Mouse (Mus musculus): ENCODE data around the gene Ypel2.

Ypel2 gene

DNA sequence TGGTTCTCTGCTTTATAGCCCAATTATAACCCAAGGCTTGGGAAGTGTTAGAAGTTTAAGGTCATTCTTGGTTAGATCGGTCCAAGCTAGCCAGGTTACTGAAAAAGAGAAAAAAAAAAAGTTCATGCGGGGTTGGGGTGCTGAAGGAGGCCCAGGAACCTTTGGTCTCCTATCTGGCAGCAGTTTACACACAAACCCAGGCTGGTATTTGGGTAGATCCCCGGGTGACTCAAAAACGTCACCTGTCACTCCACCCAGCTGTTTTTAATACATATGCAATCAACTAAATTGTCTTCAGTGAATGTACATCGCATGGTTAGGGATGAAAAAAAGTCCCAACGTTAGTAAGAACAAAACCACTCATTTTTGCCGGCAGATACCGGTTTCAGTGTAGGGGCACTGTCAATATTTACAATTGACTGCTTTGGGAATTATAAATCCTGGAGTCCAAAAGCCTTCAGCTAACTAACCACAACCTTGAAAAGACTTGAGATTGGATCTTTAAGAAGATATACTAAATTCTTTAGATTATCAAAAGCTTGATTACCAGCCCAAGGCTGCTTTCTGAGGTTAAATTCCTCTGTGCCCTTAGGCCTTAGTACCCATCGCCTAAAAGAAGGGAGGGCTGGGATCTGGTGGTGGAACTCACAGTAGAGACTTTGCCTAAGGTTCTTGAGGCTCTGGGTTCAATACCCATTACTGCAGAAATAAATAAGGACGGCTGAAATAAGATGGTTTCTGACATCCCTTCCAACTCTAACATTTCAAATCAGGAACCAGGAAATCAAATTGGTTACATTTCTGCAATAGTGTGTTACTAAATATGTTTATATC, 1.5 kb upstream of the Ypel2 start:
- no peak for DNase-seq

- no peak for DNase-seq
Observed at GRCm38 (mm10) chr11:86994330-86994729, 823 bp upstream of the Ypel2 start.

DNA sequence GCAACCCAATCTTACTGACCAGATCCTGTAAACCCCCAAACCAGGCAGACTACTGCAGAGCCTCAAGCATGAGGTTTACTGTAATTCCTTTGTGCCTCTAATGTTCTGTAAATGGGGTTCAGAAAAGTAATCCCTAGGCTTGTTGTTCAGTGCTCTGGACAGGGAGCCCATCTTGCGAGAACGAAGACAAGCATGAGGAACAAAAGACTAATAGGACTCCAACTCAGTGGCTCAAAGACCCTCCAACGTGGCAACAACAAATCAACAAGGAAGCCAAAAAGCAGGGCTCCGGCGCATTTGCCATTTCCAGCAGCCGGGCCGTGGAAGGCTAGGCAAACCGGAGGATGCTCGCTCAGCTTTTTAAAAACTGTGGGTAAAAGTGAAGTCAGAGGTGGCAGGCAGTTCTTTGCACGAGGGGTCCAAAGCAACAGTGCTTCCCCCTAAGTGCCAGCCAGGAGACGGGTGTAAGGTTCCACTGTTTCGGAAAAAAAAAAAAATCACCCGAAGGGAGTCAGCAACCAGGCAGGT, 982 bp downstream of the Ypel2 start:
- no peak for DNase-seq

DNA sequence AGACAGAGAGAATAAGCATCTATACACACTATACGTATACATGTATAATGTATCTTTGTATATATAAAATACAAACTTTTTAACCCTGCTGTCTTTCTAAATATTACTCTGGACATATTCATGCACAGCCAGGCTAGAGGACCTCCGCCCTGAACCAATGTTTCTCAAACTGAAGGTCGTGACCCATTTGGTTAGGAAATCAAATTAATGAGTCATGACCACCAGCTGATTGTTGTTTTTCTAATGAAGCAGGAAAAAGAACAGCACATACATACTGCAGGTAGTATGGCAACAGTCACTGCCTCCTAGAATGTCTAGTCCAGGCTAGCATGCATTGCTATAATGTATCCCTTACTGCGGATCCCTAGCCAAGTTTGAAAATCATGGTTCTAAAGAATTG, 2.3 kb downstream of the Ypel2 start:
- no peak for DNase-seq

GRCm38 (mm10) chr11:86990309-86990708, 3.2 kb downstream of the Ypel2 start:
- DNase-seq: no peak

- no peak for DNase-seq
Observed at GRCm38 (mm10) chr11:86984990-86985389, 8.5 kb downstream of the Ypel2 start.

DNA sequence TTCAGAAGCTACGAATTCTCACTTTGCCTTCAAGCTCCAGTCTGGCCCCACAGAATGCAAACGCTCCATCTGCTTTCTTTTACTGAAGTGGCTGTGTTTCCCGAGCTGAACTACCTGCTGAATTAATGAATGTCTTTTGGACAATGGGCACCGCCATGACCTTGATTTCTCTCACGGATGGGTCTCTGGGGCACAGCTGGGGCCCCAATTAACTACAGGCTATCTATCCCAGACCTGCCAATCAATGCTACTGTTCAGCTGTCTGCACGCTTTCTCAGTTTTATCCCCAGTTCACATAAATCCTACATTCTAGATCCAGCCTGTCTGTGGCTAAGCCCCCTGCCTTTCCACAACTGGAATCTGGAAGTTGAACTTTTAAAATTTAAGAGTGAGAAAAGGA, 10.5 kb downstream of the Ypel2 start:
- no peak for DNase-seq

DNA sequence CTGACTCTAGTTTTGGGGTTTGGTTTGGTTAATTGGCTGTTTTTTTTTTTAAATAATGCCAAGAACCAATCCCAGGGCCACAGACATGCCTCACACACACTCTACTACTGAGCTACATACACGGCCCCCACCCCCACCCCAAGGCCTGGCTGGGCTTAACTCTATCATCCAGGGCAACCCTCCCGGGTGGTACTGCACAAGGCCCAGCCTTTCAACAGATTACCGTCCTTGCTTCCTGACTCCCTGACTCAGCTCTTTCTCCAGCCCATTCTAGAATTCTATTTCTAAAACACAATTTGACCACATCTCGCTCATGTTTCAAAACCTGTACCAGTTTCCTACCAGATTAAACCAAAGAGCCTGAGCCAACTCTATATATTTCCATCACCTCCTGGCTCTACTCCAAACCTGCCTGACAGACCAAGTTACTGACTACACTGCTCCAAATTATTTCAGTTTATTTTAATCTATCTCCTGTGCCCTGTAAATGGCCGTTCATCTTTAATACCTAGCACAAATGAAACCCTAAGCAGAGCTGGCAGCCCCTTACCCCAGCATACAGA, 12.2 kb downstream of the Ypel2 start:
- no peak for DNase-seq

DNA sequence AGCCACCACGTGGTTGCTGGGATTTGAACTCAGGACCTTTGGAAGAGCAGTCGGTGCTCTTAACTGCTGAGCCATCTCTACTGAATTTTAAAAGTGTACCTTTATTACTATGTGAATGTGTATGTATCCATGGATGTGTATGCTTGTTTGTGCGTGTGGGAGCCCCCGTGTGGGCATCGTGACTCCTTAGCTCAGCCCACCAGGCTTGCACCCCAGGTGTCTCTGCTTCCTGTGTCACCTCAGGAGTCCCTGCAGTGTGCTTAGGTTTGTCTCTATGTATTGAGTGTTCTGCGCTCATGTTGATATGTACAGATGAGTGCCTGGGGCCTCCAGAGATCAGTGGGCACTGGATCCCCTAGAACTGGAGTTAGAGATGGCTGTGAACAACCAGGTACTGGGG, 13.0 kb downstream of the Ypel2 start:
- no peak for DNase-seq

- no peak for DNase-seq
Observed at GRCm38 (mm10) chr11:86979799-86980198, 13.7 kb downstream of the Ypel2 start.

- DNase-seq: no peak
Observed at GRCm38 (mm10) chr11:86977242-86977641, 16.3 kb downstream of the Ypel2 start.

DNA sequence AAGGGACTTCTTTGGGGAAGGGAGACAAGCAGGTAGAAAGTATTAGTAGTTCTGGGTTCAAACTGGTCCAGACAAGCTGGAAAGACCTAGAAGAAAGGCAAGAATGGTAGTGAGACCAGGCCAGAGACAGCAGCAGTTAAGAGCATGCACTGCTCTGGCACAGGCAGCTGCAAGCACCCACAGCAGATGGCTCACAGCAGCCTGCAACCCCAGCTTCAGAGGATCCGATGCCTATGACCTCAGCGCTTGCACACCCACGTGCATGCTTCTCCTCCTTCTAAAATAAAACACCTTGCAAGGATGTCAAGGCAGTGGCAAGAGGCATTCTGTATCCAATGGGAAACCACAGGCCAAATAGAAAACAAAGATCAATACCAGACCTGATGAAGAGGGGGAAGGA, 19.1 kb downstream of the Ypel2 start:
- no peak for DNase-seq

DNA sequence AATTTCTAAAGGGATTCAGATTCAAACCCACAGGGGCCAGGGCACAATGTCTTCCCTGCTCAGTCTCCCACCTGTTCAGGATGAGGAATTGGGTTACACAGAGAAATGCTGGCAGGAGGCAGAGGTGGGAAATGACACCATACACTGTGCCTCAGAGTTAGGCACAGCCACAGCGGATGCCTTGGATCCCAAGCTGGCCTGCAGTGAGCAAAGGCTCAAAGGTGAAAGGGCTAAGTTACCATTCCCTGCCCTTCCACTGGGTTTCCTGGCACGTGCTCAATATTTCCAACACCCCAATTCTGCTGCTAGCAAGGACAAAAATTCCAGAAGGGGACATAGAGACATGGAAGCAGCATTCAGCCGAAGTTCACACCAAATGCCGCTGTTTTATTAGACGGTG, 20.3 kb downstream of the Ypel2 start:
- DNase-seq: no peak

GRCm38 (mm10) chr11:86971057-86971753, 22.3 kb downstream of the Ypel2 start:
- no peak for DNase-seq

DNA sequence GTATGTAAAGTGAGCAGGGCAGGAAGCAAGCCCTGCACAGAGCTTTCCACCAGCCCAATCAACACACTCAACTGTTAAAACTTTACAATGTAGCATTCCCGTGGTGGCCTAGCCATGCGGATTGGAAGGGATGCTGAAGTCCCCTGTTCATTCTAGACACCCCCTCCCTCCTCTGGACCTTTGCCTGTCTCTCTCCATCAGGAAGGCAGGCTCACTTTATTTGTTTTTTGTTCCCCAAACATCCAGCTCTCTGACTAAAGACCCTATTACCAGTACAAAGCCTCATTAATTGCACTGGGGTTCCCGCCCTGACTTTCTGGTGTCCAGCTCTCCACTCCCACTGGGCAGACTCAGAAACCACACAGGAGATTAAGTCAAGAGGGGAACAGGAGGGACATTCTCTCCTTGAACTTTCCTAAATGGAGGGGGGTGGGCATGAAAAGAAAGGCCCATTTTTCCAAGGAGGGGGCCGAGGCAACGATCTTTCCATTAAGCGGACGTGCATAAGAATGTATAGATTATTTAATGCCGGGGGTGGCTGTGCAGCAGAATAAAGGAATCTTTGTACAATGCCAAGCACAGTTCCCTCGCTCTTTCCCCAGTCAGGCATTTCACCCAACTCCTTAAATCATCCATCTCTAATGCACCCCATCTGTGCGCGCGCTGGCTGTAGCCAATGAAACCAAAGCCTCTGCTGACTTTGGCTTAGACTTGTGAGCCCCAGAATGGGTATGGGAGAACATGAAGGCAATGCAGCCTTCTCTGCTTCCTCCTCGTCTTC, 24.3 kb downstream of the Ypel2 start:
- no peak for DNase-seq

DNA sequence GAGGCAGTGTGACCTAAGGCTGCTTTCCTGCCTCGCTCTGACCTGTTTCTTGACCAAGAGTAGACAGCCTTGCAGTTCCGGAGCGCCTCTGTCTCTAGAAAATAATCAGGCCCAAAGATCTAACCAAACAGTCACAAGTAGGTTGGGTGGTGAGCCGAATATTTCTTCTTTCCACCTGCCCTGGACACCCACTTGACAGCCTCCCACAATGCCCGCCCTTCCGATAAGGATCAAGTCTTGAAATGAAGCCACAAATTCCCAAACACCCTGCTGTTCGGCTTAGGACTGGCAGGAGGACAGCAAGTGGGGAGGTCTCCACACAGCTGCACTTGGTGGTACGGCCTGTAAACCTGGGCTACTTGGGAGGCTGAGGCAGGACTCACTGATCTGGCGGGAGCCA, 26.0 kb downstream of the Ypel2 start:
- DNase-seq: no peak

DNA sequence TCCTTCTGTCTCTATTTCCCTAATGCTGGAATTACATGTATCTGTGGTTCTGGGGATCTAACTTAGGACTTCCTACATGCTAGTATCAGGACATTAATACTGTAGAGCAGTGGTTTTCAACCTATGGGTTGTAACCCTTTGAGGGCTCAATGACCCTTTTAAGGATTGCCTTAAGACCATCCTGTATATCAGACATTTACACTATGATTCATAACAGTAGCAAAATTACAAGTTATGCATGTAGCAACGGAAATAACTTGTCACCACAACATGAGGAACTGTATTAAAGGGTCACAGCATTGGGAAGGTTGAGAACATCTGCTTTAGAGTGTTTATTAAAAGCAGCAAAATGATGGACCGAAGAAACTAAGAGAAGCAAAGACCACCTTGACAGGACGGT, 26.8 kb downstream of the Ypel2 start:
- no peak for DNase-seq

DNA sequence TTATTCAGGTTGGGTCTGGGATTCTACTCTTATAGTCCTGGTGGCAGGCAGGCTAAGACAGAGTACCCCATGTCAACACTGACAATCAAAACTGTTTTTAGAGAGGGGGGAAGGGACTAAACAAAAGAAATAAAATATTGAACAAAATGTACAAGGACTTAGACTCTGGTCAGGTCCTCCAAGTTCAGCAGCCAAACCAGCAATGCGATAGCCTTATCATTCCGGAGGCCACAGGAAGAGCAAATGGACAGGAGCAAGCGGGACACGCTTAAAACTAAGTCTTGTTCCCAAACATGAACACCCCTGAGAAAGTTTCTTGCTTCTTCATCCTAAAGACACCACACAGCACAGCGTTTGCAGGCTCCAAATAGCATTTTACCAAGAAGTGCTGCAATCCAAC, 28.4 kb downstream of the Ypel2 start:
- no peak for DNase-seq

- DNase-seq: no peak
Observed at GRCm38 (mm10) chr11:86963698-86964097, 29.8 kb downstream of the Ypel2 start.

DNA sequence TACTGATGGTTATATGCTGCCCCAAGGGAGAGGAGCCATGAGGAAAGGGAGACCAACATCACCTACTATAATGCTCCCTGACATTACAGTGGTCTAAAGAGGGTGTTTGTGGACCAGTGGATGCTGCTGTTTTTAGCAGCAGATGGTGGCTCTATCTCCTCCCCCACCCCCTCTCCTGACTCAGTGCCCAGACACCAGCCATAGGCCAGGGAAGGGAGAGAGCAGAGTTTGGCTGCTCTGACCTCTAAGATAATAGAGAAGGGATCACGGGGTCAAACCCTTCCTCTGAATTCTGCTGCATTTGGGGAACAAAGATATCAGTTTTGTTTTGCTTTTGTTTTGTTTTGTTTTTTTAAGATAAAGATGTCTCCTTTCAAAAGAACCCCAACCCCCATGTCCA, 30.5 kb downstream of the Ypel2 start:
- no peak for DNase-seq

GRCm38 (mm10) chr11:86962362-86962761, 31.1 kb downstream of the Ypel2 start:
- no peak for DNase-seq

GRCm38 (mm10) chr11:86961510-86962303, 31.8 kb downstream of the Ypel2 start:
- no peak for DNase-seq
